Mouse (Mus musculus): ENCODE measurements around the gene Dpp10. TPM values are rescaled to one million over a fixed set of nuclear protein-coding genes. Genes with fewer than 3 reads are reported as not detected.

Dpp10 gene
- polyA plus RNA-seq, 1 experiment: not detected

DNA sequence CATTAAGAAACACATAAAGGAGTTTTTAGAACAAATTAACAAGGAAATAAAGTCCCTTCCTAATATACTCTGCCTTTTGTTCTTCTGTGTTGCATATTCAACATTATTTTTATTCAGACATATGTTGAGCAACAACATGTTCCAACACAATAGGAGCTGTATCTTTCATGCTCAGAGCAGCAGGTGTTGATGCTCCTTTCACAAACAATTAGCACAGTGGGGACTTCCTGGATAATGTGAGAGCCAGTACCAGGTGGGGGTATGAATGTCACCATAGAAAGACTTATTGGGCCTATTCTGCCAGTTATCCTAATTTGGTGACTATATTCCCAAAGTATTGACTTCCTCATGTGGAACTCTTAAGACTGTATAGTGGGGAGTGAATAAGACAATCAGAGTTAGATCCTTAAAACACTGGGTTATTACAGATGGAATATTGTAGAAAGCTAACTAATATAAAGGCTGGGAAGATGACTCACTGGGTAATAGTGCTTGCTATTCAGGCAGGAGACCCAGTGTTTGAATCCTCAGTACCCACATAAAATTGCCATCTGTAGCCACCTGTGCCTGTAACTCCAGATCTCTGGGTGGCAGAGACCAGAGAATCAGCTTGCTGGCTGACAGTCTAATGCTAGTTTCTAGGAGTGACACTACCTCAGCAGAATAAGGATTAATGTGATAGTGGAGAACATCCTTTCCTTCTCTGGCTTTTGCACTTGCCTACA is 117.9 kb downstream of the Dpp10 start:
- no peak for TF ChIP-seq GATA1 (IDR thresholded peaks at IDR 0.05; ENCODE audit: low read length)
- TF ChIP-seq TAL1 (IDR thresholded peaks at IDR 0.05; ENCODE audit: low read length): no peak
- Histone ChIP-seq H3K4me1 (ENCODE audit: control insufficient read depth) (no peaks in the 10 kb centered on the region), H3K4me3 (replicated peaks) (no peak overlapping the region), H3K36me3 (ENCODE audit: control insufficient read depth) (no peaks in the 10 kb centered on the region), H3K9me3 (ENCODE audit: control insufficient read depth, low read length) (no peaks in the 10 kb centered on the region), H3K27me3 (ENCODE audit: control insufficient read depth) (no peaks in the 10 kb centered on the region)

DNA sequence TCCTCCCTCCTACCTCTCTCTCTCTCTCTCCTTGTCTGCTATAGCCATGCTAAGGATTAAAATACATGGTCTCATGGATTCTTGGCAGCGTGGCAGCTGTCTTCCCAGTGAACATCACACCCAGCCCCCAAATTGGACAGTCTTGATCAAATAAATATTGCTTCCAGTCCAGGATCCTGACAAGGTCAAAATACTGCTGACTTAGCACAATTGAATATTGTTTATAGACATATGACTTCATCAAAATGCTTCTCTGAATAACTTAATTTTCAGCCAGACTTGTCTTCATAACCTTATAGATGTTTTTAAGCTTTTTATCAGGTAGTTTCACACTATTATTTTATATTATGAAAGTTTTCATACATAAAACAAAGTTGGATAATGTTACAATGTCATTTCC is 120.5 kb downstream of the Dpp10 start:
- no peaks in the 10 kb centered on the region for H3K36me3 ChIP-seq (ENCODE audit: control insufficient read depth)
- no peak for TF ChIP-seq TAL1 (IDR thresholded peaks at IDR 0.05; ENCODE audit: low read length)
- H3K4me1 ChIP-seq (ENCODE audit: control insufficient read depth): no peaks in the 10 kb centered on the region
- H3K4me3 ChIP-seq (replicated peaks): no peak overlapping the region
- no peaks in the 10 kb centered on the region for H3K9me3 ChIP-seq (ENCODE audit: control insufficient read depth, low read length)
- H3K27me3 ChIP-seq (ENCODE audit: control insufficient read depth): no peaks in the 10 kb centered on the region

DNA sequence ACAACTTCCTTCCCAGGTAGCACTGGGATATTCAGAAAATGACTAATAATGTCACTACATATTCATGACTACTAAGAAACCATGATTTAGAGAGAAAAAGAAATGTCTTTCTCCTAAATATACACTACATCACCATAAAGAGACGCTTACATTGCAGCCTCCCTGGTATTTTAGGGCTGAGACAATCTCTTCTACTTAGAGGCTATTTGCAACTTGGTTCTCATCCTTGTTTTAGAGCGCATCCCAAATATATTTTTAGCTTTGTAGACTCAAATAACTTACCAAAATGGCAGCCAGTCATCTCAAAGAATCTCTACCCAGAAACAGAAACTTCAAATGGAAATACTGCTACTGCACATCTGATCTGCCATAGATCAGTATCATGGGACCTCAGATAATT is 121.5 kb downstream of the Dpp10 start:
- H3K4me3 ChIP-seq (replicated peaks): no peak overlapping the region
- no peaks in the 10 kb centered on the region for H3K27me3 ChIP-seq (ENCODE audit: control insufficient read depth)
- H3K9me3 ChIP-seq (ENCODE audit: control insufficient read depth, low read length): no peaks in the 10 kb centered on the region
- TF ChIP-seq GATA1 (IDR thresholded peaks at IDR 0.05; ENCODE audit: low read length) (no peak), TAL1 (IDR thresholded peaks at IDR 0.05; ENCODE audit: low read length) (no peak)
- H3K36me3 ChIP-seq (ENCODE audit: control insufficient read depth): no peaks in the 10 kb centered on the region
- H3K4me1 ChIP-seq (ENCODE audit: control insufficient read depth): no peaks in the 10 kb centered on the region

DNA sequence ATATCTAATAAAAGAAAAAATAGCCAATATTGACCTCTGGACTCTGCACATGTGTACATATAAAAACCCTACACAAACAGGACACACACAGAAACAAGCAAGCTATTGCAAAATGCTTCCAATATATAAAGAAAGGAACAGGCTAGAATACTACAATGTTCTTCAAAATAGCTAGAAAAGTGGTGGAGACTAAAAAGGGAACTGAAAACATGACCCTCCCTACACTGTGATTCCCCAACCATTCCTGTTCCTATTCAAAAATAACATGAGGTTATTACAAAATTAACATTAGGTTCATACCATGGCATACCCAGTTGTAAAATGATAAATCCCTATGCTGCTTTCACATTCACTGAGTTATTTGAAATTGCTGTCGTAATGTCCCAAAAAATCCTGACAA is 125.8 kb downstream of the Dpp10 start:
- Histone ChIP-seq H3K9me3 (ENCODE audit: control insufficient read depth, low read length) (no peaks in the 10 kb centered on the region), H3K27me3 (ENCODE audit: control insufficient read depth) (no peaks in the 10 kb centered on the region), H3K4me3 (replicated peaks) (no peak overlapping the region), H3K36me3 (ENCODE audit: control insufficient read depth) (no peaks in the 10 kb centered on the region), H3K4me1 (ENCODE audit: control insufficient read depth) (no peaks in the 10 kb centered on the region)
- TF ChIP-seq TAL1 (IDR thresholded peaks at IDR 0.05; ENCODE audit: low read length): no peak
- TF ChIP-seq GATA1 (IDR thresholded peaks at IDR 0.05; ENCODE audit: low read length): no peak

DNA sequence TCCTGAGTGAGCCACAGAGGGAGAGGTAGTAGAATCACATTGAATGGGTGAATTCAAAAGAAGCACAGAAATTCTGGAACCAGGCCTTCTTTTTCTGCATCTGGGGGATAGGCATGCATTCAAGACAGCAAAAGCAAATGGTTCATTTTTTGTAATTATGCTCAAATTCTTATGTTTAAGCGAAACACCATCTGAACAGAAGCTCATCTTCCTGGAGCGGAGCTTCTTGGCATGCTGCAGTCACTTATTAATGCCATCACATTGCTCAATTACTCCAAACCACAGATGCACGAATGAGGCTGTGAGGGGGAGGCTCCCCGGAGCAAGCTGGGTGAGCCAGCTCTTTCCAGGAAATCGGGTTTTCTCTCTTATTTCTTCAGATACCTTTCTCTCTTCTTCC is 142.7 kb downstream of the Dpp10 start:
- TF ChIP-seq TAL1 (IDR thresholded peaks at IDR 0.05; ENCODE audit: low read length): no peak
- TF ChIP-seq GATA1 (IDR thresholded peaks at IDR 0.05; ENCODE audit: low read length): no peak
- Histone ChIP-seq H3K9me3 (ENCODE audit: control insufficient read depth, low read length) (no peaks in the 10 kb centered on the region), H3K4me3 (replicated peaks) (no peak overlapping the region), H3K27me3 (ENCODE audit: control insufficient read depth) (no peaks in the 10 kb centered on the region), H3K36me3 (ENCODE audit: control insufficient read depth) (no peaks in the 10 kb centered on the region), H3K4me1 (ENCODE audit: control insufficient read depth) (no peaks in the 10 kb centered on the region)

DNA sequence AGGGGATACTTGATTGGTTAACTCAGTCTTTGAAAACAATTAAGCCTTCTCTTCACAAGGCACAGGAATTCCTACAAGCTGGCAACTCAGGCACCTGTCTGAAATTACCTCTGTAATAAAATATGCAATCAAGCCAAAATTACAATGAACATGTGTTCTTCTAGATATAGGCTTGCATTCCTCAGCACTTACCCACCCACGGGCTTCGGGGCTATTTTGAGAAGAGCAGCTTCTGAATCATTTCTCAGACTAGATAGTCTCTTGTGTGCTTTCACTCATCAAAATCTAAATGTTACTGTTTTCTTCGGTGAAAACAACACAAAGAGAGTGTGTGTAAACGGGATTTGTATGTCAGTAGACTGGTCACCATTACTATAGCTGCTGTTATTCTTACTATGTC is 144.1 kb downstream of the Dpp10 start:
- no peaks in the 10 kb centered on the region for H3K4me1 ChIP-seq (ENCODE audit: control insufficient read depth)
- no peaks in the 10 kb centered on the region for H3K27me3 ChIP-seq (ENCODE audit: control insufficient read depth)
- H3K4me3 ChIP-seq (replicated peaks): no peak overlapping the region
- TF ChIP-seq GATA1 (IDR thresholded peaks at IDR 0.05; ENCODE audit: low read length) (no peak), TAL1 (IDR thresholded peaks at IDR 0.05; ENCODE audit: low read length) (no peak)
- no peaks in the 10 kb centered on the region for H3K9me3 ChIP-seq (ENCODE audit: control insufficient read depth, low read length)
- no peaks in the 10 kb centered on the region for H3K36me3 ChIP-seq (ENCODE audit: control insufficient read depth)

DNA sequence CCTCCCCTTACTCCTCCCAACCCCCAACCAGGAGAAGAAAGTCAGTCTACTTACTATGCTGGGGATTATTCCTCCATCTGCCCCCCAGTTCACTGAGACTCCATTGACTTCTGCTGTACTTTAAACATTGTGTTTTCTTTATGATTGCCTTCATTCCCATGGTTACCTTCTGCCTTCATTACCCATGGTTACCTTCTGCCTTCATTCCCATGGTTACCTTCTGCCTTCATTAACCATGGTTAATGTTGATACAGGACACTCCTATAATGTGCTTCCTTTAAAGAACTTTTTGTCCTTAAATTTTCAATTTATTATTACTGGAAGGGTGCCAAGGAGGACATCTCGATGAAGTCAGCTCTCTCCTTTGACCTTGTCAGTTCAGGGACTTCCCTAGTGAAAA is 158.1 kb downstream of the Dpp10 start:
- H3K36me3 ChIP-seq (ENCODE audit: control insufficient read depth): no peaks in the 10 kb centered on the region
- no peaks in the 10 kb centered on the region for H3K9me3 ChIP-seq (ENCODE audit: control insufficient read depth, low read length)
- TF ChIP-seq TAL1 (IDR thresholded peaks at IDR 0.05; ENCODE audit: low read length): no peak
- TF ChIP-seq GATA1 (IDR thresholded peaks at IDR 0.05; ENCODE audit: low read length): no peak
- no peaks in the 10 kb centered on the region for H3K27me3 ChIP-seq (ENCODE audit: control insufficient read depth)
- no peaks in the 10 kb centered on the region for H3K4me1 ChIP-seq (ENCODE audit: control insufficient read depth)
- H3K4me3 ChIP-seq (replicated peaks): no peak overlapping the region

DNA sequence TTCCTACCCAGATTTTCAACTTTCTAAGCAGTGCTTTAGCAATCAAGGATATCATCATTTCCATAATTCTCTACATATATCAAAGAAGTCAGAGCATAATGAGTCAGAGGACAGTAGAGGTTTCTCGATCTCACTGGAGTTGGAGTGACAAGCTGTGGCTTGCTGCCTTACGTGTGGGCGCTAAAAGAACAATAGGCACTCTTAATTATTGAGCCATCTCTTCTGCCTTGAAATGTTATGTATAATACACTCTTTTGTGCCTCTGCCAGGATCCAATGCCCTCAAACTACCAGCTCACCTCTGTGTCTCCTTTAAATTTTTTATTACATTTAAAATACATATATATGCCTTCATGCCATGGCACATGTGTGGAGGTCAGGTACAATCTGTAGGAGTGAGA is 198.5 kb downstream of the Dpp10 start:
- Histone ChIP-seq H3K4me3 (replicated peaks) (no peak overlapping the region), H3K27me3 (ENCODE audit: control insufficient read depth) (no peaks in the 10 kb centered on the region), H3K9me3 (ENCODE audit: control insufficient read depth, low read length) (no peaks in the 10 kb centered on the region), H3K4me1 (ENCODE audit: control insufficient read depth) (no peaks in the 10 kb centered on the region), H3K36me3 (ENCODE audit: control insufficient read depth) (no peaks in the 10 kb centered on the region)
- TF ChIP-seq GATA1 (IDR thresholded peaks at IDR 0.05; ENCODE audit: low read length): no peak
- no peak for TF ChIP-seq TAL1 (IDR thresholded peaks at IDR 0.05; ENCODE audit: low read length)

DNA sequence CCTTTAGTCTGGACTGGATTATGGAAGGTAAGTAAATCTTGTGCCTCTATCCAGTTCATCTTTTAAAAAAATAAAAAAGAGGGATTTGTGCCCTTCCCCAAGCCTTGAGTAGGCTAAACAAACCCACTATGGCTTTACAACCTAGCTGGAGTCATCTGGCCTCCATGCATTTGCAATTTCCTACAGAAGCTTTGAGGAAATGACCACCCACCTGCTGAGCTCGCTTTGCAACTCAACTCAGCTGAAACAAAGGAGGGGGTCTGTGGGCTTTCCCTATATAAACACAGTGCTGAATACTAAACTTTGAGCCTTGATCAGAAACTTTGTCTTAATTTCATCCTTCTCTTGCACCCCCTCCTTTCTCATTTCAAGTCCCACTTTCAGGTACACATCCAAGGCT is 244.2 kb downstream of the Dpp10 start:
- no peaks in the 10 kb centered on the region for H3K27me3 ChIP-seq (ENCODE audit: control insufficient read depth)
- no peak overlapping the region for H3K4me3 ChIP-seq (replicated peaks)
- no peaks in the 10 kb centered on the region for H3K4me1 ChIP-seq (ENCODE audit: control insufficient read depth)
- H3K36me3 ChIP-seq (ENCODE audit: control insufficient read depth): no peaks in the 10 kb centered on the region
- TF ChIP-seq GATA1 (IDR thresholded peaks at IDR 0.05; ENCODE audit: low read length) (no peak), TAL1 (IDR thresholded peaks at IDR 0.05; ENCODE audit: low read length) (no peak)
- peaks cover 2% of the 10 kb centered on the region; the same call in 1 of the 2 replicates for H3K9me3 ChIP-seq (ENCODE audit: control insufficient read depth, low read length)

DNA sequence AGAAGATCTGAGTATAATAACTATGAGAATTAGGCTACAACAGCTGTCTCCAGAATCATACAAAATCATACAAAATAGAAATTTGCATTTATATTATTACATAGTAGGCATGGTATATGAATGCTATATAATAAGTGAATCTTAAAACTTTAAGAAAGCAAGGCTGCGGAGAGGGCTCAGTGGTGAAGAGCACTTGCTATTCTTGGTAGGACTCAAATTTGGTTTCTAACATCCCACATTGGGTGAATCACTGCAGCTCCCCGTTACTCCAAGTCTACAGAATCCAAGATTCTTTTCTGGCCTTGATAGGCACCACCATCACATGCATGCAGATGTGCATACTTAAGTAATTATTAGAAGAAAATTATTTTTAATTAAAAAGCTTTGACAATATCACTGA is 279.8 kb downstream of the Dpp10 start:
- Histone ChIP-seq H3K36me3 (ENCODE audit: control insufficient read depth) (no peaks in the 10 kb centered on the region), H3K4me3 (replicated peaks) (no peak overlapping the region), H3K9me3 (ENCODE audit: control insufficient read depth, low read length) (no peaks in the 10 kb centered on the region), H3K27me3 (ENCODE audit: control insufficient read depth) (no peaks in the 10 kb centered on the region), H3K4me1 (ENCODE audit: control insufficient read depth) (no peaks in the 10 kb centered on the region)
- TF ChIP-seq GATA1 (IDR thresholded peaks at IDR 0.05; ENCODE audit: low read length) (no peak), TAL1 (IDR thresholded peaks at IDR 0.05; ENCODE audit: low read length) (no peak)

Data from erythroblast, embryonic 14.5 days (primary cell).